Mouse (Mus musculus) MEL (cell line): Measurements from ENCODE around the gene Mei1. TPM values are rescaled to one million over a fixed set of nuclear protein-coding genes. Genes with fewer than 3 reads are reported as not detected.

Experiments
- DNase-seq: peaks from one replicate; pipeline ENCODE4 v3.0.0; 2011; ENCODE audit warnings: low read depth, low spot score
- H3K27ac ChIP-seq: 2 replicates; pipeline ENCODE4 v1.5.1; 2012; ENCODE audit warnings: low read depth, mild to moderate bottlenecking, control low read depth, low read length, moderate library complexity; ENCODE audit not compliant: control insufficient read depth
- H3K27me3 ChIP-seq, 2 experiments: fragments of 150-350 bp in 1 of 2; sonication (generic) in 1 of 2; 2 replicates each; pipeline ENCODE4 v1.6.1; 2012; ENCODE audit warnings: low read length in 2 of 2, mild to moderate bottlenecking in 2 of 2, improper control_type of control experiment in 1 of 2, moderate library complexity in 1 of 2; ENCODE audit not compliant: insufficient read depth in 2 of 2, control insufficient read depth in 1 of 2
- H3K36me3 ChIP-seq, 2 experiments: 2 replicates each; pipeline ENCODE4 v1.6.1; 2012 to 2014; ENCODE audit warnings: low read length in 2 of 2, improper control_type of control experiment in 1 of 2, inconsistent platforms in 1 of 2, mild to moderate bottlenecking in 1 of 2; ENCODE audit not compliant: insufficient read depth in 2 of 2, control insufficient read depth in 1 of 2
- H3K4me1 ChIP-seq, 2 experiments: fragments of 150-350 bp in 1 of 2; sonication (generic) in 1 of 2; 2 replicates each; pipeline ENCODE4 v1.6.1; 2012; ENCODE audit warnings: low read length in 2 of 2, improper control_type of control experiment in 1 of 2, mild to moderate bottlenecking in 1 of 2; ENCODE audit not compliant: insufficient read depth in 2 of 2, control insufficient read depth in 1 of 2
- H3K4me3 ChIP-seq, 2 experiments: fragments of 150-350 bp in 1 of 2; sonication (generic) in 1 of 2; 2 replicates each; pipeline ENCODE4 v1.5.1; 2012; ENCODE audit warnings: low read depth in 2 of 2, low read length in 2 of 2, mild to moderate bottlenecking in 2 of 2, moderate library complexity in 2 of 2, control low read depth in 1 of 2, improper control_type of control experiment in 1 of 2; ENCODE audit not compliant: control insufficient read depth in 1 of 2, insufficient read depth in 1 of 2
- H3K79me2 ChIP-seq: 2 replicates; pipeline ENCODE4 v1.6.1; 2012; ENCODE audit warnings: mild to moderate bottlenecking, low read length, moderate library complexity; ENCODE audit not compliant: control insufficient read depth, poor library complexity, insufficient read depth
- H3K9ac ChIP-seq: 2 replicates; pipeline ENCODE4 v1.6.1; 2012; ENCODE audit warnings: low read depth, mild to moderate bottlenecking, control low read depth, low read length, moderate library complexity; ENCODE audit not compliant: control insufficient read depth, poor library complexity, severe bottlenecking
- H3K9me3 ChIP-seq: fragments of 150-350 bp; sonication (generic); replicated peaks from 2 replicates; pipeline ENCODE4 v1.6.1; 2012; ENCODE audit warnings: mild to moderate bottlenecking, low read length, improper control_type of control experiment, moderate library complexity; ENCODE audit not compliant: insufficient read depth
- BHLHE40 ChIP-seq: IDR thresholded peaks from 2 replicates; pipeline ENCODE4 v1.6.1; 2012; ENCODE audit warnings: low read depth, mild to moderate bottlenecking, inconsistent platforms, low read length, improper control_type of control experiment, borderline replicate concordance
- CHD1 ChIP-seq: IDR thresholded peaks from 2 replicates; pipeline ENCODE4 v1.6.1; 2012; ENCODE audit warnings: low read depth, mild to moderate bottlenecking, inconsistent platforms, low read length, improper control_type of control experiment
- CTCF ChIP-seq, 3 experiments: IDR thresholded peaks in 2 of 3; conservative IDR thresholded peaks in 1 of 3; 2 replicates each; pipeline ENCODE4 v1.5.1; 2011 to 2012; ENCODE audit warnings: low read length in 3 of 3, low read depth in 2 of 3, mild to moderate bottlenecking in 2 of 3, improper control_type of control experiment in 1 of 3, inconsistent platforms in 1 of 3, mixed read lengths in 1 of 3, moderate library complexity in 1 of 3; ENCODE audit not compliant: control insufficient read depth in 1 of 3, insufficient read depth in 1 of 3, poor library complexity in 1 of 3, severe bottlenecking in 1 of 3
- E2F4 ChIP-seq: IDR thresholded peaks from 2 replicates; pipeline ENCODE4 v1.6.1; 2011; ENCODE audit warnings: low read depth, low read length, improper control_type of control experiment, borderline replicate concordance
- ELF1 ChIP-seq: IDR thresholded peaks from 2 replicates; pipeline ENCODE4 v1.6.1; 2014; ENCODE audit warnings: low read depth, mild to moderate bottlenecking, inconsistent platforms, low read length, improper control_type of control experiment, moderate library complexity
- EP300 ChIP-seq, 2 experiments: IDR thresholded peaks; 2 replicates each; pipeline ENCODE4 v1.6.1; 2011; ENCODE audit warnings: improper control_type of control experiment in 2 of 2, low read length in 2 of 2, low read depth in 1 of 2, mild to moderate bottlenecking in 1 of 2
- ETS1 ChIP-seq: IDR thresholded peaks from 2 replicates; pipeline ENCODE4 v1.6.1; 2012; ENCODE audit warnings: low read depth, mild to moderate bottlenecking, inconsistent platforms, low read length, improper control_type of control experiment, moderate library complexity
- GABPA ChIP-seq: IDR thresholded peaks from 2 replicates; pipeline ENCODE4 v1.6.1; 2012; ENCODE audit warnings: low read depth, mild to moderate bottlenecking, inconsistent platforms, low read length, improper control_type of control experiment, moderate library complexity
- HCFC1 ChIP-seq: IDR thresholded peaks from 2 replicates; pipeline ENCODE4 v1.6.1; 2012; ENCODE audit warnings: low read depth, mild to moderate bottlenecking, inconsistent platforms, low read length, improper control_type of control experiment, moderate library complexity
- JUND ChIP-seq: IDR thresholded peaks from 2 replicates; pipeline ENCODE4 v1.6.1; 2011; ENCODE audit warnings: low read depth, mild to moderate bottlenecking, improper control_type of control experiment, low read length
- KAT2A ChIP-seq: conservative IDR thresholded peaks from 2 replicates; pipeline ENCODE4 v1.6.1; 2012; ENCODE audit warnings: low read depth, low read length, improper control_type of control experiment, inconsistent platforms
- MAFK ChIP-seq: IDR thresholded peaks from 2 replicates; pipeline ENCODE4 v1.6.1; 2011; ENCODE audit warnings: low read depth, mild to moderate bottlenecking, low read length, improper control_type of control experiment, borderline replicate concordance
- MAX ChIP-seq: IDR thresholded peaks from 2 replicates; pipeline ENCODE4 v1.6.1; 2011; ENCODE audit warnings: low read length, improper control_type of control experiment
- MAZ ChIP-seq: IDR thresholded peaks from 2 replicates; pipeline ENCODE4 v1.6.1; 2012; ENCODE audit warnings: low read depth, mild to moderate bottlenecking, inconsistent platforms, low read length, improper control_type of control experiment
- MXI1 ChIP-seq: IDR thresholded peaks from 2 replicates; pipeline ENCODE4 v1.6.1; 2011; ENCODE audit warnings: mild to moderate bottlenecking, low read depth, low read length, improper control_type of control experiment
- MYB ChIP-seq: IDR thresholded peaks from 2 replicates; pipeline ENCODE4 v1.6.1; 2011; ENCODE audit warnings: mild to moderate bottlenecking, low read depth, low read length, improper control_type of control experiment
- MYC ChIP-seq: IDR thresholded peaks from 2 replicates; pipeline ENCODE4 v1.6.1; 2011; ENCODE audit warnings: low read depth, mild to moderate bottlenecking, low read length, improper control_type of control experiment, moderate library complexity
- NELFE ChIP-seq: IDR thresholded peaks from 2 replicates; pipeline ENCODE4 v1.6.1; 2011; ENCODE audit warnings: low read depth, low read length, improper control_type of control experiment
- POLR2A ChIP-seq, 2 experiments: IDR thresholded peaks; 2 replicates each; pipeline ENCODE4 v1.6.1; 2011 to 2012; ENCODE audit warnings: low read length in 2 of 2, mild to moderate bottlenecking in 2 of 2, control low read depth in 1 of 2, improper control_type of control experiment in 1 of 2, low read depth in 1 of 2, moderate library complexity in 1 of 2; ENCODE audit not compliant: control insufficient read depth in 1 of 2, insufficient read depth in 1 of 2, poor library complexity in 1 of 2
- POLR2AphosphoS2 ChIP-seq: IDR thresholded peaks from 2 replicates; pipeline ENCODE4 v1.6.1; 2011; ENCODE audit warnings: low read length, improper control_type of control experiment
- POLR2AphosphoS5 ChIP-seq: IDR thresholded peaks from 2 replicates; pipeline ENCODE4 v1.6.1; 2012; ENCODE audit warnings: low read depth, borderline replicate concordance, mild to moderate bottlenecking, inconsistent platforms, low read length, moderate library complexity, mixed read lengths
- RAD21 ChIP-seq: IDR thresholded peaks from 2 replicates; pipeline ENCODE4 v1.6.1; 2011; ENCODE audit warnings: mild to moderate bottlenecking, low read depth, low read length, improper control_type of control experiment
- SIN3A ChIP-seq: IDR thresholded peaks from 2 replicates; pipeline ENCODE4 v1.6.1; 2012; ENCODE audit warnings: low read length, improper control_type of control experiment, inconsistent platforms
- SMC3 ChIP-seq: IDR thresholded peaks from 2 replicates; pipeline ENCODE4 v1.6.1; 2011; ENCODE audit warnings: low read depth, low read length, improper control_type of control experiment
- TAL1 ChIP-seq: IDR thresholded peaks from 2 replicates; pipeline ENCODE4 v1.6.1; 2012; ENCODE audit warnings: mild to moderate bottlenecking, inconsistent platforms, low read length, moderate library complexity, mixed read lengths
- TBP ChIP-seq: IDR thresholded peaks from 2 replicates; pipeline ENCODE4 v1.8.0; 2011; ENCODE audit warnings: low read depth, low read length, improper control_type of control experiment
- UBTF ChIP-seq: IDR thresholded peaks from 2 replicates; pipeline ENCODE4 v1.6.1; 2012; ENCODE audit warnings: low read depth, mild to moderate bottlenecking, inconsistent platforms, low read length, improper control_type of control experiment, moderate library complexity, borderline replicate concordance; ENCODE audit not compliant: insufficient read depth
- USF1 ChIP-seq: IDR thresholded peaks from 2 replicates; pipeline ENCODE4 v1.6.1; 2014; ENCODE audit warnings: low read depth, mild to moderate bottlenecking, inconsistent platforms, low read length, improper control_type of control experiment, moderate library complexity
- USF2 ChIP-seq, 2 experiments: IDR thresholded peaks; 2 replicates each; pipeline ENCODE4 v1.6.1; 2011 to 2012; ENCODE audit warnings: improper control_type of control experiment in 2 of 2, low read length in 2 of 2, borderline replicate concordance in 1 of 2, inconsistent platforms in 1 of 2, low read depth in 1 of 2, mild to moderate bottlenecking in 1 of 2; ENCODE audit not compliant: insufficient read depth in 1 of 2
- ZC3H11A ChIP-seq: IDR thresholded peaks from 2 replicates; pipeline ENCODE4 v1.6.1; 2012; ENCODE audit warnings: low read depth, mild to moderate bottlenecking, inconsistent platforms, low read length, improper control_type of control experiment
- ZKSCAN1 ChIP-seq: IDR thresholded peaks from 2 replicates; pipeline ENCODE4 v1.6.1; 2012; ENCODE audit warnings: low read depth, mild to moderate bottlenecking, inconsistent platforms, low read length, improper control_type of control experiment, moderate library complexity
- ZMIZ1 ChIP-seq: IDR thresholded peaks from 2 replicates; pipeline ENCODE4 v1.6.1; 2012; ENCODE audit warnings: low read depth, mild to moderate bottlenecking, inconsistent platforms, low read length, improper control_type of control experiment, moderate library complexity
- polyA plus RNA-seq, 2 experiments: library from polyadenylated mRNA; stranded (reverse) in 1 of 2; unstranded in 1 of 2; fragments of >175 nt in 1 of 2; fragments of >200 nt in 1 of 2; gene quantifications; 2 replicates each; pipeline versions ENCODE4 v1.2.1 to v1.2.4; 2012; ENCODE audit warnings: low replicate concordance in 2 of 2, low read depth in 1 of 2; ENCODE audit not compliant: insufficient read length in 2 of 2, insufficient read depth in 1 of 2, missing spikeins in 1 of 2
- total RNA-seq: library from RNA; depleted of rRNA; stranded (reverse); fragments of 300-350 nt; gene quantifications from 2 replicates; pipeline ENCODE4 v1.2.3, GENCODE M21; 2012

Mei1 gene
- total and polyA plus RNA-seq, 3 experiments = not detected

DNA sequence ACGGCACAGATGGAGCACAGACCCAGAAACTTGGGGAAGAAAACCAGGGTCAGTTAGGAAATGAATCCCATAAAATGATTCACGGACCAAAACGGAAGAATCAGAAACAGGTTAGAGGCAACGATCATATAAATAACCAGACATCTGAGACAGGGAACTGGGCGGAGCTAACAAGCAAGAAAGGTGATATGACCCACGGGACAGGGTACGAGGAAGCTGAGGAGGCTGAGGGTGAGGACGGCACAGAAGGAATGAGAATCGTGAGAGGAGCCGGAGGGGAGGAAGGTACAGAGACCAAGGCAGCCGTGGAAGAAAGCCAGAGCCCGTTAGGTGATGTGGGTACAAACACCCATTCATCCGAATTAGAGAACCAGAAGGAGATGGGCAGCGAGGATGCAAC lies 5.9 kb upstream of the Mei1 start:
- Histone ChIP-seq H3K27me3 (peaks cover 28 to 30% of the 10 kb centered on the region in 2 experiments), H3K27ac (no peak overlapping the region), H3K9me3 (no peaks in the 10 kb centered on the region), H3K4me1 (no peaks in the 10 kb centered on the region), H3K4me3 (no peak overlapping the region), H3K9ac (no peak overlapping the region), H3K79me2 (no peaks in the 10 kb centered on the region), H3K36me3 (no peaks in the 10 kb centered on the region)
- TF ChIP-seq KAT2A (no peak), MYB (no peak), HCFC1 (no peak), POLR2A (IDR thresholded peaks at IDR 0.05; ENCODE audit: control insufficient read depth in 1 of 2, insufficient read depth in 1 of 2, low read depth in 1 of 2, low read length in 2 of 2, poor library complexity in 1 of 2) (no peak), USF2 (IDR thresholded peaks at IDR 0.05; ENCODE audit: borderline replicate concordance in 1 of 2, insufficient read depth in 1 of 2, low read depth in 1 of 2, low read length in 2 of 2) (no peak), POLR2AphosphoS2 (no peak), TBP (no peak), MYC (no peak), NELFE (no peak), UBTF (no peak), ZC3H11A (no peak), ELF1 (no peak), POLR2AphosphoS5 (no peak), TAL1 (no peak), BHLHE40 (no peak), CTCF (IDR thresholded peaks at IDR 0.05 in 2 of 3, conservative IDR thresholded peaks at IDR 0.05 in 1 of 3; ENCODE audit: control insufficient read depth in 1 of 3, insufficient read depth in 1 of 3, low read depth in 2 of 3, low read length in 3 of 3, poor library complexity in 1 of 3, severe bottlenecking in 1 of 3) (no peak), GABPA (no peak)
- DNase-seq = no peak

DNA sequence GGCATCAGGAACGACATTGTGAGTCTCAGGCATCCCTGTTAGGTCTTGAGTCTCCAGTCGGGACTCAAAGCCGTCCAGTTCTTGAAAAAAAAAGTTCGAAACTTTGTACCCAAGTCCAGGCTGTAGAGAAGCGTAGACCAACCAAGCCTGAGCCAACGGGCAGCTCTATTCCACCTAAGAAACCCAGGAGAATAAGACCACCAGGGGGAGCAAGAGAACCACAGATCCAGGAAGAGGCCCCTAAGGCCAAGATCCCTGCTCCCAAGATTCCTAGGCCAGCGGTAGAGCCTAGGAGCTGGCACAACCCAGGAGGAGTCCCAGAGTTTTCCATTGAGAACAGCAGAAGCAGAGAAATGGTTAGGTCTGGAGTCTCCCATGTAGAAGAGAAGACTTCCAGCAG lies 4.3 kb upstream of the Mei1 start:
- DNase-seq = peak; percentile 74
- H3K27ac ChIP-seq = no peak overlapping the region
- no peak overlapping the region for H3K4me3 ChIP-seq
- no peaks in the 10 kb centered on the region for H3K36me3 ChIP-seq
- no peaks in the 10 kb centered on the region for H3K4me1 ChIP-seq
- no peaks in the 10 kb centered on the region for H3K9me3 ChIP-seq
- H3K79me2 ChIP-seq = no peaks in the 10 kb centered on the region
- no peak overlapping the region for H3K9ac ChIP-seq
- H3K27me3 ChIP-seq = peaks cover 22 to 24% of the 10 kb centered on the region in 2 experiments
- TF ChIP-seq CTCF (IDR thresholded peaks at IDR 0.05 in 2 of 3, conservative IDR thresholded peaks at IDR 0.05 in 1 of 3; ENCODE audit: control insufficient read depth in 1 of 3, insufficient read depth in 1 of 3, low read depth in 2 of 3, low read length in 3 of 3, poor library complexity in 1 of 3, severe bottlenecking in 1 of 3) = peak; percentile 74 to 85 (median 75)
- TF ChIP-seq EP300 (IDR thresholded peaks at IDR 0.05; ENCODE audit: low read depth in 1 of 2, low read length in 2 of 2) = no peak
- no peak for TF ChIP-seq POLR2AphosphoS5
- no peak for TF ChIP-seq USF2 (IDR thresholded peaks at IDR 0.05; ENCODE audit: borderline replicate concordance in 1 of 2, insufficient read depth in 1 of 2, low read depth in 1 of 2, low read length in 2 of 2)
- TF ChIP-seq ETS1 = no peak
- no peak for TF ChIP-seq MAX
- no peak for TF ChIP-seq ZMIZ1
- no peak for TF ChIP-seq SIN3A
- TF ChIP-seq MXI1 = no peak
- TF ChIP-seq CHD1 = no peak
- no peak for TF ChIP-seq MAFK
- TF ChIP-seq BHLHE40 = no peak
- no peak for TF ChIP-seq ZKSCAN1
- peak; percentile 89 for TF ChIP-seq SMC3
- TF ChIP-seq USF1 = no peak
- TF ChIP-seq TAL1 = no peak
- peak; percentile 83 for TF ChIP-seq RAD21
- TF ChIP-seq MAZ = no peak
- TF ChIP-seq ZC3H11A = peak; percentile 73
- TF ChIP-seq HCFC1 = no peak
- no peak for TF ChIP-seq MYC
- TF ChIP-seq NELFE = no peak
- no peak for TF ChIP-seq JUND
- TF ChIP-seq E2F4 = no peak
